Mouse (Mus musculus) skeletal muscle tissue, adult 2 months (tissue): ENCODE results near the gene Gpr68.

Experiments used
- DNase-seq: peaks from one replicate; pipeline ENCODE4 v3.0.0-alpha.2; 2012; ENCODE audit warnings: low read depth, low spot score

Gpr68 gene

DNA sequence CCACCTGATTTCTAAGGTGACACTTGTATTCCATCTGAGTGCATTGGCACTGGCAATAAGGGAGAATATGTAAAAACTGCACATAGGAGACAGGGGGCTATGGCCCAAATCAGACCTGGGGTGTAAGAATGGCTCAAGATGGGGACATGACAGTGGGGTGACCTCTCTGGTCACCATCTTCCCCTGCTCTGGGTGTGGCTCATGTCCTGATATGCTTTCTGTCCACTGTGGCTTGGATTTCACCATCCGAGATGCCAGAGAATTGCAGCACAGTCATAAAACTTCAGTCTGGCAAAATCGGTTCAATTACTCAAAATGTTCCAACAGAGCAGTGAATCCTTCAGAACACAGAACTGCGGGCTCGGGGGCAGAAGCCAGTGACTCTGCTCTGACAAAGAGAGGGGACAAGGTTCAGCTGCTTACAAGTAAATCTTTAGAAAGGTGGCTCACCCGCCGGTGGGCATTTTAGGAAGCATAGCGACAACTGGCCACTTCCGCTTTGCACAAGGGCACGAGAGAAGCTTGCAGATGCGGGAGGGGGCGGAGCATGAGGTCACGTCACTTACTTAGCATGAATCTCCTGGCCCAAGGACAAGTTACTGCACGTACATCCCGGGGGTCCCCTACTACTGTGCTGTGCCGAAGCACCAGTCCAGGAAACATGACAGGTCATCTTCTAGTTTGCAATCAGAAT is 16.8 kb upstream of the Gpr68 start:
- no peak for DNase-seq

DNA sequence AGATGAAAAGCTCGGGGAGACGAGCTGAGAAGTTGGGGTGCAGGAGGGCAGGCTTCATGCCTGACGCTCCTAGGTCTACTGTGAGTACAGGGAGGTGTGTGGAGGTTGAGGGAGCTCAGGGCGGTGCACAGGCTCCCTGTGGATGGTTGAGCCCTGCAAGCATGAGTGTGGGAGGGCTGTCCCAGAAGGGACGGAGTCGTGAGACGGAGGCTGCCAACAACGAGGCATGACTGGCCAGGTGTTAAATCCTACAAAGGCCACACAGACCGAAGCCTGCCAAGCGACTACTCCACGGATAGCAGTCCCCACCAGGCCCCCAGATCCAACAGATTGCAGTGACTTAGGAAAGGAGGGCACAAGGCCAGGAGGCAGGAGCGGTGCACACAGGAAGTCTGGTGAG is 2.7 kb upstream of the Gpr68 start:
- no peak for DNase-seq

DNA sequence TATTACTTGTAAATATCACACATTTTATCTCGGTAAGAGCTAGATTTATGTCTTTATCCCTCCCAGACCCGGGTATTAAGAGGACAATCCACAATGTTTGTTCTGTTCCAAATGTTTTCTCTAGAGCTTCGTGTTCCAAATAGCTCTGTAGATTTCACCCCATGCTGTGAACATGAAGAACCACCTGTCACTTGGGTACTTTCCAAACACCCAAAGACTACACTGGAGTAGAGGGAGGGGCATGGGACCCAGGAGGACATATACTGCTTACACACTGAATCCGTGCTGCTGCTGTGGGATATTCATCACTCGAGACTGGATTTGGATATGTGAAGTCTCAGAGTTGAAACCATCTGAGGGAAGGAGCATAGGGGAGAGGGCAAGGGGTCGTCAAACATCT is 1.8 kb upstream of the Gpr68 start:
- DNase-seq: no peak

DNA sequence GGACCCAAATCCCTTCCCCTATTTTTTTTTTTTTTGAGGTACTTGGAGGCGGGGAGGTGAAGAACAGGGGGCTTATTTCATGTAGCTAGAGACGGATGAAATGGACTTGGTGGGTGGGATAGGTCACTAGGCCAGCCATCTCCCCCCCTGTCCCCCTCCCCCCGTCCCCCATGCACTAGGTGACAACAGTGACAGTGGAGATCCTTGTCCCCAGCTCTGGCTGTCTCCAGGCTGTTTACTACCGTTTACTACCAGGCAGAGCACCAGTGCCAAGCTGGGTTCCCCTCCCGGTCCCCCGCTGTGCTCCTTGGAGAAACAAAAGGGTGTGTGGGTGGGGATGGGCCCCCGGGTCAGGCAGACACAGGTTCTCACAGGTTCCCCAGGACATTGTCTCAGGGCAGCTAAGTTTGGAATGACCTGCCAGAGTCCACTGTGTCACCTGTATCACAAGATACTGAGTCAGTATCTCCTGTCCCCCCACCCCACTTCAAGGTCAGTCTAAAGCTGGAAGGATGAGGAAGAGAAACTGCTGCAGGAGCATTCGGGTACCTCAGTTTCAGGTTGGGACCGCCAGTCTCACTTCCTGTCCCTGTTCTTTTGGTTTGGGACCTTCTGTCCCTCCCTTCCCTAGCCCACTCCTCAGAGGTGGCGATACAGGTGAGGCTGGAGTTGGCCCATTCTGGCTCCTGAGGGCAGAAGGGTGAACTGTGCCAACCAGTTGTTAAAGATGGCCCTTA is 468 bp upstream of the Gpr68 start:
- DNase-seq: no peak

DNA sequence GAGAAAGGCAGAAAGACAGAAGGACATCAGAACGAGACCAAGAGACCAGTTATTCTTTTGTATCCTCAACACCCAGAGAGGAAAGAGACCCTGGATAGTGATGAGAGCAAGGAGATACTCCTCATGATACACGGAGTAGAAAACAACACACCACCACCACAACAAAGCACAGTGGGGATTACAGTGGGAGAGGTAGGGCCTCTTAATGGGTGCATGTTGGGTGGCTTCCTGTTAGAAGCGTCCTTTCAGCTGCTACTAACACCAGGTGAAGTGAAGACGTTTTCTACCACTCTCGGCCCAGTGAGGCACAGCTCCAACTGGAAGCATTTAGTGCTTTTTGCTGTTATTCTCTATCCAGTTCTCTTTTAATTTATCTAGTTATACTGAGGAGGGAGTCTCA is 1.1 kb downstream of the Gpr68 start:
- no peak for DNase-seq

DNA sequence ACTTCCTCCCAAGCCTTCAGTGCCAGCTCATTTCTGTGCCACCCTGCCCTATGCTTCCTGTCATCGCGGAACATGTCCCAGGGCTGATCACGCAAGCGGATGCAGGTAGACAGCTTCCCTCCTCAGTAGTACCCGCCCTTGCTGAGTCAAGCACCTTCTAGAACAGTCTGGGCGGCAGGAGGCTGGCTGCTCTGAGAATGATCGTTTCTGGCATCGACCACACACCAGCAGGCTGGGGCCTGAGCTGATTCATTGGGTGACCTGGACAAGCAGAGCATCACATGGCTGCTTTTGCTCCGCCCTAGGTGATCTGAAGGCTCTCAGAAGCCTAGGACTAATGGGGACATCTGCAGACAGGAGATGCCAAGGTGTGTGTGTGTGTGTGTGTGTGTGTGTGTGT is 4.2 kb downstream of the Gpr68 start:
- no peak for DNase-seq

DNA sequence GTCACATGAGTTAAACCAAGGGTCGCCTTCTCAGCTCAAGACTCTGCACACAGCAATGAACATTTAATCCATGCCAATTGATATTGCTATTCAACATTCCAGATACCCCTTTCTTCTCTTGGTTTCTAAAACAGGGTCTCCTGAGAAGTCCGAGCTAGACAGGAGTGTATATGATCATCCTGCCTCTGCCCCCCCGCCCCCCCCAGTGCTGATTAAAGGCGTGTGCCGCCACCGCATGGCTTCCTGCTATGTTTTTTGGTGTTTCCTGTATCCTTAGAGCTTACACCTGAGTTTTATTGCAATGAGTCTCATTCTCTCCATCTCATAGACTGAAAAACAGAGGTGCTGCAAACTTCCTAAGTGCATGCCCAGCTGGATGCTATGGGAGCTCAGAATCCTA is 6.6 kb downstream of the Gpr68 start:
- DNase-seq: no peak

DNA sequence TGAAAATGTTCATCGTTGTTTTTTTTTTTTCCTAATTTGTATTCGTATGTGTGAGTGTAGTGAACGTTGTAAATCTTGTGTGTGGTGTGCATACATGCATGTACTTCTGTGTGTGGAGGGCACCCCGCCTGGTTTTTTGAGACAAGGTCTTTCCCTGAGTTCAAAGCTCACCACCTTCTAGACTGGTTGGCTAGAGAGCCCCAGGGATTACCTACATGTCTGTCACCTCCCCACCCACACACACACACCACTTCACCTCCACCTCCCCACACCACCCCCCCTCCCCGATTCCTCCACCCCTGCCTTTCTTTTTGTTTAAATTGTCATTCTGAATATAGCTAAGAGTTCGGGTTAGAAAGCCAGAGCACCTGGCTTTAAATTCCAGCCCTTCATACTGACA is 7.1 kb downstream of the Gpr68 start:
- DNase-seq: no peak

DNA sequence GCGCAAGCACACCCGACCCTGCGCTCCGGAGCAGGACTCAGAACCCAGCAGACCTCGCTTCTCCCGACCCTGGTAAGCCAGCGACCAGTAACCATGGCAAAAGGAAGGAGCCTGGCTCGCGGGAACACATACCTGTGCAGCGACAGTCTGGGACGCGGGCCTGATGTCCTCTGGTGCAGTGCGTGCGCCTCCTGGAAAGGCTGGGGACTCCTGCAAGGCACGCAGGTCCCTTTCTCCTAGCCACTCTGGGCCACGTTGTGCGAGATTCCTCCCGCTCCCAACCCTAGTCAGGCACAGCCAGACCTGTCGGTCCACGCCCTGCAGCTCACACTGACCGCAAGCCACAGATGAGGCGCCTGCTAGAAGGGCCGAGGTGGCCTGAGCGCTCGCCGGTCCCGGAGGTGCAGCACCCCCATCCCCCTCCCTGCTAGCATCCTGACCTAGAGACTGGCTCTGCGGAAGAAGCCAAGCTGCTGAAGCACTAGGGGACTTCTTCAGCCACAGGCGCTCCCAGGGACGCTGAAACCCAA is 8.8 kb downstream of the Gpr68 start:
- no peak for DNase-seq

DNA sequence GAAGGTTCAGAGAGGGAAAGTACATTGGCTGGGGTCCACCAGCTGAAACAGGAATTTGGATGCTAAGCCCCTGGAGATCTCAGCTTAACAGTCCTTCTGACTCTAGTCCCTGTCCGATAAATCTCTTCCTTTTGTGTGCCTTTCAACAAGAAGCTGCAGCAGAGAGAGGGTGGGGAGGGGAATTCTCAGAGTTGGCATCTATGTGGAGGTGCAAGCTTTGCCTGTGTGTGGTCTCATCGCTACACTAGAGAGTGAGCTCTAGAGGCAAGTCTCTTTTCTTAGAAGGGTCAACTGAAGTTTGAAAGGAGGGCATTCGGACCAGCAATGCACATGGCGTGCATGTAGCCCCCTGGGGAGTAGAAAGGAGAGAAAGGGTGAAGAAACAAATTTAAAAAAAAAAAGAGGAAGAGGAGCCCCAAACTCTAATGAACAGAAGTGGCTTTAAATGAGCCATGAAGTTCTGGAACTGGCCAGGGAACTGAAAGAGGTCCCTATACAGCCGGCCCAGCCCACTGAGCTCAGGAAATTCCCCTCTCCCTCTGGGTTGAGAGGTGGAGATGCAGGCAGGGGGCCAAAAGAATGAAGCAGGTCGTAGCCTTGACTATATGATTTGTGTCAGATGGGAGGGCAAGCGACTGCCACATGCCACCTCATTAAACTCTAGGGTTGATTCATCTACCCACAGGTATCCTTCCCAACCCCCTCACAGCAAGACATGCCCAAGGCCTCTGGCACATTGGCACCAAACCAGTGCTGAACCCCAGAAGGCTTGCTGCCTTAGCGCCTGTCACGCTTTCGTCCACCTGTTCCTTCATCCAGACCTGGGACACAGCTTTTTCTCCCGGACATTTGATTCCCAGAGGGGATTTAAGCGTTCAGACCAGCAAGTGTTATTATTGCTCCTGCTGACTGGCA is 10.0 kb downstream of the Gpr68 start:
- DNase-seq: no peak

DNA sequence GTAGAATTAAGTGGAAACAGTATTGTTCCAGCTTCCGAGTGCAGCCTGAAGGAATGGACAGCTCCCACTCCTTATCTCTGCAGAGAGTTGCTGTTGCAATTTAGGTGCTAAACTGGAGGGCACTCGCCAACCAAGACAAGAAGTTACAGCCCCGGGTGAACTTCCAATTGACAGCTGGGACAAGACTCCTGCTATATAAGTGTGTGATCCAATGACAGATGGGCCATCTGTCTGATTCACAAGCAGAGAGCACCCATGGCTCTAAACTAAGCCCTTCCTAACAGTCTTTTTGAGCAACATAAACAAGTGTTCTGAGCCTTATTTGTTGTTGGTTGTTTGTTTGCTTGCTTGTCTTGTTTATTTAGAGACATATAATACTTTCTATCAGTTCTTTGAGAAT is 11.3 kb downstream of the Gpr68 start:
- DNase-seq: no peak

DNA sequence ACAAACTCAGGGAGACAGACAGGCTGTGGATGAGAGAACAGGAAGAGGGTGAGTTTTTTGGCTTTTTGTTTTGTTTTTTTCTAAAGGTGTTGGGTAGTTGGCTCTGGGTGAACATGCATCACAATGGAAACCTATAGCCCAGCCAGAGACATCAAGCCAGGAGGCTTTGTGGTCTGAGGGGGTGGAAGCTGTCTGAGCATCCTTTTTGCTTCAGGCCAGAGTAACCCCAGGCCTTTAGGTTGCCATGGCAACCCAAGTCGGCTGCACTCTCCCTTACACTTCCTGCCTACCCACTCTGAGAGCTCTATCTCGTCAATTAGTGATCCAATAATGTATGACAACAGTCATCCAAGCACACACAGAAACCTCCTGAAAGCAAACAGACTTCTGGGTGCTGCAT is 12.5 kb downstream of the Gpr68 start:
- no peak for DNase-seq

DNA sequence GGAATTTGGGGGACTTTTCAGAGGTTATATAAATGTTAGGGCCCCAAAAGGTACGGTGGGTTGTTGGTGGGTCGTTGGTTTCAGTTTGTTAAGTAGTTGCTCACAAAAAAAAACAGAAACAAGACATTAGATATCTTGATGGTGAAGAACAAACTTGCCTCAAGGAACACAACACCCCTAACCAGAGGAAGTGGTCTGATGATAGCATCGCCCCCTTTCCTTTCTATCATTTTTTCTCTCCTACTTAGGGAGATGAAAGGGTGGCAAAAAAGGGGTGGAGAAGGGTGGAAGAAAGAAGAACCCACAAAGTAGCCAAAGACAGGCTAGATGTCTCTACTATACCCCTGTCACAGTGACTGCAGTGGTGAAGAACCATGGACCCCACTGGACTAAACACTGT is 17.4 kb downstream of the Gpr68 start:
- no peak for DNase-seq

DNA sequence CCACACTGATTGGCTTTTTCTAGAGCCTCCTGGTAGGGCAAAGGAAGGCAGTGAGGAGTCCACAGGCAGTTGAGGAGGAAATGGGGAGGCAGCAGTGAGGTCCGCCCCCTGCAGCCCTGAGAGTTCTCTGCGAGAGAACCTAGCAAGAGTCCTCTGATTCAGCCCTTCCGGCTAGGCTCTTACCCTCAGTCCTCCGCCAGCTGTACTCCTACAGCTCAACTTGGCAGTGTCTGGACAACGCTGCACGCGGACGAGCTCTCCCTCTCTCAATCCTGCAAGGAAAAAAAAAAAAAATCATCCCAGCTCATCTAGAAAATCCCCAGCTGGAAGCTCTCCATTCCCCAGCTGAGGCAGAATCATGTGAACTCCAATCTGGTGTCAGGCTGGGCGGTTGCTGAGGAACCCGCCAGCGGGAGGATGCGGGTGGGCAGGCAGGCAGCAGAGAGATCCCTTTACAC is 20.2 kb downstream of the Gpr68 start:
- peak; percentile 33 for DNase-seq

DNA sequence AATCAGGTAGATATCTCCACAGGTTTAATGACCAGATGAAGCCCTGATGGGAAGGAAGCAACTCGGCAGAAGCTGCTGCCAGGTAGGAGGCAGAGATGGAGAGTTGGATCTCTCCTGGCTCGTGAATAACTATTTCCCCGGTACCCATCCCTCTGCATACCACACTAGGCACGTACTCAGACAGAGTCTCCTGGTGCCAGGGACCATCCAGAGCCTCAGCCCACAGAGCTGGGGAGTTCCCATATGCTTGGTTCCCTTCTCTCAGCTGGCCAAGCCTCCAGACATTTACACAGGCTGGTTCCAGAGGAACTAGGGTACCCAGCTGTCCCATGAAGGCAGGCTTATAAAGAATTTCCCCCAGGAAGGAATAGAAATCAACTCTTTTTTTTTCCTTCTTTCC is 21.1 kb downstream of the Gpr68 start:
- no peak for DNase-seq

DNA sequence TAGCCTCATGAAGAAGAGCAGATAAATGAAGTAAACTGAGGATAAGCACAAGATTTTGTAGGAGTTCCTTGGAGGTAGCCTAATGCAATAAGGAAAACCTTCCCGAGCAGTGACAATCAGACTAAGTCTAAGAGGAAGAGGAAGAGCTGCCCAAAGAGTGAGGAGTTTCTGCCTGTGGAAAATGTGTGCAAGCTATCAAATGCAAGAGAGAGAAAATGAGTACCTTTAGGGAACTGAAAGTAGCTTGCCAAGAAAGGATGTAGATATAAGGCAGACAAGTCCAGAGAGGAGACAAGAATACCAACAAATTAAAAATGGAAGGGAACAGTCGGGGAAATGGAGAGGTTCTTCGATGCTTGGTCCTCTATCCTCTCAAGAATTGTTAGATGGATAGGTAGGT is 22.4 kb downstream of the Gpr68 start:
- DNase-seq: no peak

DNA sequence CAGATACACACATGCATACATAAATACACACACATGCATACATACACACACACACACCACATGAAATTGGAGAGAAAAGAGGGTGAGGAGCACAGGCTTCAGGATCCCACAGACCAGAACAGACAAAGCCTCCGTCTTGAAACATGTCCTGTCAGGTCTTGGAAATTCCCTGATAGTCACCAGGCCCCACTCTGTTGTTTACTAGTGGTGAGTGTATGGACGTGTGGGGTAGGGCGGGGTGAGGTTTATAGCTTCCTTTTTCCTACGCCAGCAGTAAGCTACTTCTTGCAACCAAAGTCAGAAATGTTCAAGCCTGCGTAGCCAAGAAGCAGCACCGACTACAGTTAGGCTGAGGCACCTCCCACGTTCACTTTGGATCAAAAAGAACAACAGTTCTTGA is 24.8 kb downstream of the Gpr68 start:
- DNase-seq: peak; percentile 21

DNA sequence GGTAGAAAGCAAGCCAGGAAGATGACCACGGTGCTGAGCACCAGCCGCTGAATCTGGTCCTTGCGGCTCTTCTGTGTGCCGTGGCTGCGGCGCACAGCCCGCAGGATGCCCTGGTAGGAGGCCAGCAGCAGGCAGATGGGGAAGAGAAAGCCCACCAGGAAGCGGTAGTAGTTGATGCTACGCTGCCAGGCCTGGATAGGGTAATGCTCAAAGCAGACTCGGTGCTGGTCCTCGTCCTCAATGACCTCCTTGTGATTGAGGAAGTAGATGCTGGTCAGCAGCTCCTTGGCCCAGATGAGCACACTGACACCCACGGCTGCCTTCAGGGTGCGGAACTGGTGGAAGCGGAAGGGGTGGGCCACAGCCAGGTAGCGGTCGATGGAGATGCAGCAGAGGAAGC is 29.4 kb downstream of the Gpr68 start:
- no peak for DNase-seq

DNA sequence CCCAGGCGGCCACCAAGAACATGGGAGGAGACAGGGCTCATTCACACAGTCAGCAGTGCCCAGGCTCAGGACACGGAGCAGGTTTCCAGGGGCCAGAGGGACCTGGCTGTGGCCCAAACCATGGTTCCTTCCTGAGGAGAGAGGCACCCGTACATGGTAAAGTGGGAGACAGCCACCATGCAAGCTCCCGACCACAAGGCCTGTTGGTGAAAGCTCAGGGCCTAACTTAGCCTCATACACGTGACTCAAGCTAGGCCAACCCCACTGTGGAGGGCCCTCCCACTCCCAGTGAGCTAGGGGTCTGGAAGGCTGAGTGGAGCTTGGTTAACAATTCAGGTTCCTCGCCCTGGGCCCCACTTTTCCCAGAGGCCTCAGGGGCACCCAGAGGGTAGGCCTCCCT is 30.1 kb downstream of the Gpr68 start:
- DNase-seq: no peak

DNA sequence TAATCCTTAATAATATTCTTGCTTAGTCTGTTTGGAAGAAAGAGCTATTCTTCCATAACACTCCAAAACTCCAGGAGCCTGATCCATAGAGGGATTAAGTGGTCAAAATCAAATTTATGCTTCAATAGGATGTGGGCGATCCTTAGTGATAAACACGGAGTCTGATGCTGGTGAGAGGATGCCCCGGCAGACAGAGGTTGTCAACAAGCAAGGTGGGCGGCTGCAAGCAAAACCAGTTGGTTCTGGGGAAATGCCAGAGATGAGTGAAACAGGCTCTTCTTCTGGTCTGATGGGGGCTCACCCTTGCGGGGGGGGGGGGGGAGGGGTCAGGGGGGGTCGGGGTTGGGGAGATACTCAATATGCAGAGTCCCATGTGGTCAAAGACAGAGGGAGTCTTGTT is 32.0 kb downstream of the Gpr68 start:
- DNase-seq: no peak

DNA sequence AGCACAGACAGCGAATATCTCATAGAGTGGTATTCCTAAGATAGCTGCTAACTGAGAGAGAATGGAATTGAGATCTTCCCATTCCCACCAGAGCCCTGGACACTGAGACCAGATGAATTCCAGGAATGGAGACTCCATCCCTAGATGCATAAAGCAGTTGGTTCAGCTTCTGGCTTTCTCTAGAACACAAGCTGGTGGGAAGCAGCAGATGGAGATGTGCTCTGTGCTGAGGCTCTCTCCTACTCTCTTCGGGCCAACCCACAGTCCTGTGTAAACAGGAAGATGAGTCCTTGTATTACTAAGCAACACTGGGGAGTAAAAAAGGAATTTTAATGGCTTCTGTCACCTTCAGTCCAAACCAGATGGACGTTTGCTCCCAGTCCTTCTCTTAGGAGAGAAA is 32.4 kb downstream of the Gpr68 start:
- no peak for DNase-seq

DNA sequence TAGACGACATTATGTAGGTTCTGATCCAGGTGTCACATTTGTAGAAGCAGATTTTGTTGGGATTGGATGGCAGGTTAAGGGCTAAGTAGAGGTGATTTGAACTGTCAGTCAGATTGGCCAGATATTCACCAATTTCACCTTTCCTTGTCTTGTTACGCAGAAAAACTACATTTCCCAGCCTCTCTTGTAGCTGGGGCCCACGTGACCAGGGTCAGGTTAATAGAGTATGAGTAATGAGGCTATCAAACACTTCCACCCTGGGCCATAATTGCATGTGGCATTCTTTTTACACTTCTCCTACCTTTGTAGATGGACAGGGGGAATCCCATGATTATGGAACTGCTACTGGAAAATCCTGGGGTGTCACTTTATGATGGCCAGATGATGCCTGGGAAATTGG is 34.4 kb downstream of the Gpr68 start:
- DNase-seq: no peak
